Mouse (Mus musculus) spleen, adult 12 weeks (tissue): ENCODE measurements around the gene Gabbr2.
A peak's percentile ranks its signal among the peaks of the same experiment; 100 is the strongest.

Experiments used
- DNase-seq: peaks from one replicate; pipeline ENCODE4 v3.0.0; 2022; ENCODE audit warnings: low spot score

Gene Gabbr2

DNA sequence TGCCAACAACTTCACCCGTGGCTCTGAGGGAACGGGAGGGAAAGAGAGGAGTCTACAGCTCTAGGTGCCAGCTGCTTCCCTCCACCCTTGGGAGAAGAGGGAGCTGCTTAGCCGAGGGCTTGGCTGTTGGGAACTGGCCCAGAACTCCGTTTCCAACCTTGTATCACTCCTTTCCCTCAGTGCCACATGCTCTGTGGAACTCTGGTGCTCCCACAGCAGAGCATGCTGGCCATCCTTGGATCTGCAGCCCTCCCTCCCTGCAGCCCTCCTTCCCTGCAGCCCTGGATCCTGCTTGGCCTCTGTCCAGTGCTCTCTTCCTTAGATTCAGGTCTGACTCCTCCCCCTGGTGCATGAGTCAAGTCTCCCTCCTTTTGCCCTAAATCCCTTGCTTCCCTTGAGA, 176.7 kb downstream of the Gabbr2 start:
- DNase-seq = no peak

DNA sequence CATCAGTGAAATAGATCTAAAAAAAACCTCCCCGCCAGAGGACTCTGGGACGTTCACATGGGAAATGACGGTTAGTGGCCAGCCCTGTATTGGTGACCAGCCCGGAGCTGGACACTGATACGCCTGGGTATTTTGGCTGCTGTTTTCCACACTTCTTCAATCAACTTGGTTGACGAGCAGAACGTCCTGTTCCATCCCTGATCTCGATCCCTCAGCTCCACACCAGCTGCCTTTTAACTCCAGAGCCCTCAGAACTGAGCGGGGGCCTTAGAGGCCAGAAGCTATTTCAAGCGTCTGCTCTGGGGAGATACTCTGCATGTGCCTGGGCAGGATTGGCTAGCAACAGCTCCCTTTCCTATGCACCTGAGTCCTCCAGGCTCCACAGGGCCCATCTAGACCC, 177.4 kb downstream of the Gabbr2 start:
- no peak for DNase-seq

DNA sequence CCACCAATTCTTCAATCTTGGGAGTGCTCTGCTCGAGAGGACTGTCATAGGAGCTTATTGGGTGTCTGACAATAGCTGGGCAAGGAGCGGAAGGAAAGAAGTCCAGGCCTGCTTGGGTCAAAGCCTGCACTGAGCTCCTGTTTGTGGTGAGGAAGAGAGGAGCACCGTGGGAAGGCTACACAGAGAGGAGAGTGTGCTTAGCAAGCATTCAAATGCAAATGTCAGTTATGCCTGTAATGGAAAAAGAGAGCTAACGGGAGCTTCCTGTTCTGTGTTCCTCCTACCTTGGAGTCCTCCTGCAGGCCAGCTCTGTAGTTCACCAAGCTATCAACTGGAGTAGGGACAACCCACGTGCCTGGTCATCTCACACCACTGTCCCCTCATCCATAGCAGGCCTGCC, 180.5 kb downstream of the Gabbr2 start:
- DNase-seq = no peak

DNA sequence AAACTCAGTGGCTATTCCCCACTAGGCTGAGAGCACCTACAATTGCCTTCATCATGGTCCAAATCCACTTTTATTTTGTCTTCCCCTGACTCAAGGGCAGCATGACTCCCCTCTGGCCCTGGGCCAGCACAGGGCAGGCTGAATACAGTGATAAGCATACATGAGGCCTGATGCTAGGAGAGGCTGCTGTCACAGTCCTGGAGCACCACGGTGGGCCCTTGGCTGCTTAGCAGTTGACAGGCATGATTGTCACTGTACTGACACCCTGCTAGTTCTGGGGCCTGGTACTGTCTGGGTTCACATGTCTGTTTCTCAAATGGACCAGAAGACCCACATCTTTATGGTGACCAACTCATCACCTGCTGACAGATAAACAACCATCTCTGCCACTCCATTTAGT, 184.8 kb downstream of the Gabbr2 start:
- peak; percentile 8 for DNase-seq

DNA sequence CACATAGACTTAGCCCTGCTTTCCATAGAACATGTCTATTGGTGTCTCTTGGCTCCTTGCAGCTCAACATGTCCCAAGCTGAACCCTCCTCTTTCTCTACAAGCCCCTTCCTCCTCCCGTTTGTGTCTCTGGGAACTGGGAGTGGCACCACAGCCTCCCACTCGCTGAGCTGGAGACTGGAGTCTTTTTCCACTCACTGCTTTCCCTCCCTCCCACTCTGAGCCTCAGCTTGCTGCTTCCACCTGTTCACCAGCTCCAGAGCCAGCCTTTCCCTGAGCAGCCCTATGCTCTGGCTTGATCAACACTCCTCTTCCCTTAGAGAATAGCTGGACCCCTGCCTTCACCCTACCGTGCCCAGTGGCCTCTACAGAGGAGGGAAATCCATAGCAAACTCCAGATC, 185.8 kb downstream of the Gabbr2 start:
- DNase-seq = no peak

DNA sequence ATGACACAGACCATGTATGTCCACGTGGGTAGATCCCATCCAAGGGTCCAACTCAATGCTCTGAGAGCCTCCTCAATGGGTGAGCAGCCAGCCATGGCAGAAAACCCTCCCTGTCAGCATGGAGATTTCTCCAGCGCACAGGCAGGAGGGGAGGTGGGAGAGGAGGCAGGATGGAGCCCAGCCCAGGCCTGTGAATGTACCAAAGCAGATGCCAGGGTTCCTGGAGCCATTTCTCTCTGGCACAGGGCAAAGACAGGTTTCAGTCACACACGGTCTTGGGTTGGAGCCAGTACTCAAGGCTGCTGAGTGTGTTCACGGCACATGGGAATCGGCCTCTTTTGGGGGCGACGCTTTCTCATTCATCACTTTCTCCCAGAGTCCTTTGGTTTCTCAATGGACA, 189.3 kb downstream of the Gabbr2 start:
- DNase-seq = no peak

DNA sequence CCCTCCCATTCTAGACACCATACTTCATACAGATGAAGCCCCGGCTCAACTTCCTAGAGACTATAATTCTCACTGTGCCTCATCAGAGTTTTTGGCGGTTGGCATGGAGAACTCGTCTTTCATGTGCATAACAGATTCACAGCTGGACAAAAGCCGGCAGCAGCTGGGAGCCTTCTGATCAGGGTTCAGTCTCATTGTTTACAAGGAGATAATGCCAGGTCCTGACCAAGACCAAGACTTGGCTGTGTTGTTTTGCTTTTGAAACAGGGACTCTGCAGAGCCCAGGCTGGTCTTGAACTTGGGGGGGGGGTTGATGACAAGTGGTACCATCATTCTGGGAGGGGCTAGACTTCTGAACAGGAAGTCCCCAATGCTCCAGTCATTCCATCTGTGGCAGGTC, 191.8 kb downstream of the Gabbr2 start:
- no peak for DNase-seq

DNA sequence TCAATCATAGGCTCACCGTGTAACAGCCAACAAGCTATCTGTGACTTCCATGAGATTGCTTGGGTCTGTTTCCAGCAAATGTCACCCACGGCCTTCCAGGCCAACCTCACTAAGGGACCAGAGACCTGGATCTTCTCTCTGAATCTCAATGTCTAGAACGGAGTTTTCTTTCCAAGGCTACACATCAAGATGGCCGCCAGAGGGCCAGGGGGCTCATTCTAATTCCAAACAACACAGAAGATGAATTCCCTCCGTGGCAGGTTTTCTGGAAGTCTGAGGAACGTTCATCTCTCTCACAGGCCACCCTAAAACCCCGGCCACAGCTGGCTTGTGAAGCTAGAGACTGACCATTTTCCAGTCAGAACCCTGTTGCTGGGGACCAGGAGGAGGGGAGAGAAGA, 196.0 kb downstream of the Gabbr2 start:
- no peak for DNase-seq

DNA sequence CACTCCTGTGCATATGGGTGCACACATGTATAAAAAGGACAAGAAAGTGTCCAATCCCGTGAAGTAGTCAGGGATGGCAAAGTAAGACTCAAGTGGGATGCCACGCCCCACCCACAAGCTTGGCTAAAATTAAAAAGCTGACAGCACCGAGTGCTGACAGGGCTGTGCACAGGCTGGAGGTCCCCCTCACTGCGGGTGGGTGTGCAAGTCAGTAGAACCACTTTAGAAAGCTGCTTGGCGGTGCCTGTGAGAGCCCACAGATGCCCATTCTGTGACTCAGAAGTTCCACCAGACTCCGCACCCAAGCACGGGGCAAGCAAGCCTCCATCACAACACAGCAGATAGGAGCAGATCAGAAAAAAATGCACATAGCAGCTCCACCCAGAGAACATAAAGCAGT, 197.1 kb downstream of the Gabbr2 start:
- no peak for DNase-seq

DNA sequence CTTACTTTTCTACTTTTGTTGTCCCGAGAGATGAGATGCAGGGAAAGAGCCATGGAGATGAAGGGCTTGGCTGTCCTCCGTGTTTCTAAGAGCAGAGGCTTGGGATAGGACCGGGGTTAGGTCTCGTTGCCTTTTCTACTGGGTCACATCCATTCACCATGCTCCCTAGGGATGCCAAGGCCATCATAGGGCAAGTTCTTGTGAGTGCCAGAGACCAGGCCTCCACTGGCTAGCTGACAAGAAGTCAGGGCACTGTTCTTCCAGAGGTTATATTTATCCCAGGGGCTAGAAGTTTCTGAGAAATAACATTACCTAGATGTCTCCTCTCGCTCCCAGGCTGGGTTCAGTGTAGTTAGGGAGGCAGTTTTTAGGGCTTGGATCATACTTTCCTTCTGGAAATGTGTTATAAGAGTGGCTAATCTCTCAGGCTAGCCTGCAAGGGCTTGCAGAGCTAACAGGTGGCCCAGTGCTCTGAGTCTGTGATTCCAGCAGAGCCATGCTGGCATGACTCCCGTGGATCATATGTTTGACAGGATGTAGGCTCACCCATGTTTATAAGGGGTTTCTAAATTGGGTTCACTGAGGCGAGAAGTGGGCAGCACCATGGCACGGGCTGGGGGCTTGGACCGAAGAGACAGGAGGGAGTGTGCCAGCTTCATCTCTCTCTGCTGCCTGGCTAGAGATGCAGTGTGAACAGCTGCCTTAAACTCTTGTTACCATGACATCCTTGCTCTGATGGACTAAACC, 199.2 kb downstream of the Gabbr2 start:
- DNase-seq = no peak

DNA sequence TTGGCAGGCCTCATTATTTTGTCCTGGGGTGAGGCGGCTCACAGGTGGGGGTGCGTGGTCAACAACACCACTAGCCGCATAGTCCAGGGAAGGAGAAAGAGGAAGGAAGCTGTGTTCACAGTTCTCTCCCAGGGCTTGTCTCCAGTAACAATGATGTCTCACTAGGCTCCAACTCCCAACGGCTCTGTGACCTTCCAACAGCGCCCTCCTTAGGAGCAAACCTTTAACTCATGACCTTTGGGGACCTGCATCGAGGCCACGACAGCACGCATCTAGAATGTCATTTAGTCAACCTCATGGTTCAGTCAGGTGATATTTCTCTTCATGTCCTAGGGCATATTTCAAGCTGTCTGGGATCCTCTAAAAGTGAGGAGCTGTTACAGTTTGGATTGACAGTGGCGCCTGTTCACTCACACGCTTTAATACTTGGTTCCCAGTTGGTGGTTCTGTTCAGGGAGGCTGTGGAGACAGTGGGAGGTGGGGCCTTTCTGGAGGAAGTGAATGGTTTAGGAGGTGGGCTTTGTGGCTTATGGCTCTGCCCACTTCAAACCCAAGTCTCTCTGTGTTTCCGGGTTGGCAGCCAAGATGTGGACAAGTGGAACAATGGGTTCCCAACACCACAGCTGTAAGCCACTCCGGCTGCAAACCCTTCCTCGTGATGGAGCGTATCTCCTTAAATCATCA, 200.3 kb downstream of the Gabbr2 start:
- DNase-seq = no peak

DNA sequence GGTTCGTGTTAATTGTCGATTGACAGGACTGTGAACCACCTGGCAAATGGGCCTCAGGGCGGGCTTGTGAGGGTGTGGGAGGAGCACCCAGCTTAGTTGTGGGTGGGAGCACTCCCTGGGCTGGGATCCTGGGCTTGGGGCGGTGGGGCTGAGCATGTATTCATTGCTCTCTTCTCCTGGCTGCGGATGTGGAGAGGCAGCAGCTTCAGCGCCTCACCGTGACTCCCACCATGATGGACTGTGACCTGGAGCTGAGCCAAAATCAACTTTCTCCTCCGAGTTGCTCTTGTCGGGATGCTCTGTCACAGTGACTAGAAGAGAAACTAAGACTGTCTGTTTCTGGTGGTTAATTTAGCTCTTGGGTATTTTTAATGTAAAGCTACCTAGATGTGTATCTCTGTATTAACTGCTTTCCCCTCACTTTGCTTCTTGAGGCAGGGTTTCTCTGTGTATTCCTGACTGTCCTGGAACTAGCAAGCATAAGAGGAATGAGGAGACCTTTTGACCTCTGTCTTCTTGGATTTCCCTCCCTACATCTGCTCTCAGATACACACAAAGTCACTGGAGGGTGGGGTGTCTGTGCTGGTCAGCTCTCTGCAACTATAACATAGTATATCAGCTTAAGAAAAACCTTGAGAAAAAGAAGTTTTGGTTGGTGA, 200.9 kb downstream of the Gabbr2 start:
- no peak for DNase-seq

DNA sequence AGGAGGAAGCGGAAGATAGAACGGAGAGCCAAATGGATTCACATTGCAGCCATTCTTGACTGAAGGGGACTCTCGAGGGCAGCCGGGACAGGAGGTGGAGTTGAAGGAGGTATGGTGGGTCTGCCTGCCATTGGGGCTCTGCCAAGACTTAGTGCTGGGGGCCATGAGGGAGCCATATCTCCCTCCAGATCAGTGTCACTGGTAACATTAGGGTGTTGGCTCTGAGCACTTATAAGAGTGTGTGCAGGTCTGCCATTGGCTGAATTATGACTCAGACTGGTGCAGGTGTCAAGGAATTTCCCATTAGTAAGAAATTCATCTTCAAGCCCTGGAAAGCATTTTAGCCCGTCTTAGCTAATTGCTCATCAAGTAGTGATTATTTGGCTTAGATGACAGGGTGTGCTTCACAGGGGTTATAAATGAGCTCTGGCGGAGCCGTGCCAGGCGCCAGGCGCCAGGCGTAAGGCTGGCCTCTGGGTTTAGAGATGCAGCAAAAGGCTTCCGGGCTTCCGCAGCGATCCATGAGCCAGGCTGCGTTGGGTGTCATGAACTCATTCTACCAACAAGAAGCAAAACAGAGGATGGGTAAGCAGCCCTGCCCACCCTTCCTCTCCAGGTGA, 207.1 kb downstream of the Gabbr2 start:
- no peak for DNase-seq

DNA sequence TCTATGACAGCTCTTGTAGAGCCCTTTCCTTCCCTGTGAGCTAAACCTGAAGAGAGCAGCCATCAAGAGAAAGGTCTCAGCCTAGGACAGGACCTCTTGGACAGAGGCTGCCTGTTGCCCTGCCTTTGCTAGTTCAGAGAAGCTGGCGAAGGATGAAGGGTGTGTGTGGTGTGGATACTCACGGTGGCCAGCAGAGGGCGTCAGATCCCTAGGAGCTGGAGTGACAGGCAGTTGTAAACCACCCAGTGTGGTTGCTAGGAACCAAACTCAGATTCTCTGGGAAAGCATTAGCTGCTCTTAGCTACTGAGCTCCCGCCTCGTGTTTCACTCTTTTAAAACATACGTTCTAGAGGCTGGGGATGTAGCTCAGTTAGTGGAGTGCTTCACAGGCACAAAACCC, 210.6 kb downstream of the Gabbr2 start:
- no peak for DNase-seq

DNA sequence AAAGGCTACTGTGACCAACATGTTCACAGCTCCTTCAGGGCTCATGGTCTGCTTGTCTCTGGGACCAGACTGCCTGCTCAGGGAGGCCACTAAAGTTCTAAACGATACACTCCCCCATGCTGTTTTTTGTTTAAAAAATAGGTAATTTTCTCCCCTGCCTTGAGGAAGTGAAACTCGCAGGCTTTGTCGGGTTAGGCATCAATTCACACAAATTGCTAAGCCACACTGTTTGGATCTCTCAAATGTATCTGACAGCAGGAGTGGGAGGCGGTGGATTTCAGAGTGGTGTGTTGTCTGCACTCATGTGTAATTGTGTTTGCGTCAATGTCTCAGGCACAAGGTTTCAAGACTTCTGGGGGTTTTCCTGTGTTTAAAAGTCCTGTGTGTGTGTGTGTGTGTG, 215.7 kb downstream of the Gabbr2 start:
- no peak for DNase-seq

DNA sequence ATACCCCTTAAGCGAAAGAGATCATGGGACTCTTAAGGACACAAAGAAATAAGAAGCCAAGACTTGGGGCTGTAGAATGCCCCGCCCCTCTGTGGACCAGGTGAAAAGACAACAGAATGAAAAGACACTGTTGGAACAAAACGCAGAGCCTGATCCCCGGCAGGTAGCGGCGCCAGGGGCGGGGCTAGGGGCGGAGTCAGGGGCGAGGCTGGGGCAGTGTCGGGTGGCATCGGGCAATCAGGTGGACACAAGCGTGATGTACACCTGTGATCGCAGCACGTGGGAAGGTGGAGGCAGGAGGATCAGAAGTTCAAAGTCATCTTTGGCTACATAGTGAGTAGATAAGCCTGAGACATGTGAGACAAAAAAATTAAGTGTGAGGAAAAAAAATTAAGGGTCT, 217.0 kb downstream of the Gabbr2 start:
- no peak for DNase-seq

DNA sequence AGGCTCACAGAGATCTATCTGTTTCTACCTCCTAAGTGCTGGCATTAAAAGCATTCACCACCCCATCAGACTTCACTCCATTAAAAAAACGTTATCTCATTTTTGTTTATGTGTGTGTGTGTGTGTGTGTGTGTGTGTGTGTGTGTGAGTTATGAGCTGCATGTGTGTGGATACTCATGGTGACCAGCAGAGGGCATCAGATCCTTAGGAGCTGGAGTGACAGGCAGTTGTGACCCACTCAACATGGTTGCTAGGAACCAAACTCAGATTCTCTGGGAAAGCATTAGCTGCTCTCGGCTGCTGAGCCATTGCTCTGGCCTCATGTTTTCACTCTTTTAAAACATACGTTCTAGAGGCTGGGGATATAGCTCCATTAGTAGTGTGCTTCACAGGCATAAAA, 218.4 kb downstream of the Gabbr2 start:
- no peak for DNase-seq

DNA sequence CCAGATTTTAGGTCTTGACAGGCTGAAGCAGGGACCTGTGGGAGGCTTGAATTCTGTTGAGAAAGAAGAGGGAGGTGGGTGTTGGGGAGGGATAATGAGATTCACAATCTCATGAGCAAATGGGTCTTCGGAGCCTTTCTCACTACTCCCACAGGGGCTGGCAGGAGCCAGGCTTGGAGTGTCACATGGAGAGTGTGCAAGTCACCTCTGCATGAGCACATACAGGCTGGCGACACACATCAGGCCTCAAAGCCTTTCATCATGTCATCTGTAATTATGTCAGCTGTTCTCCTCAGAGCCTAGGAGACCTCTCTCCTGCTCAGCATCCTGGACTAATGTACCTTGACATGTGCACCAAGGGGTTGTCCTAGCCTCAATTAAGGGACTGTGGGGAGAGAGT, 219.1 kb downstream of the Gabbr2 start:
- no peak for DNase-seq

DNA sequence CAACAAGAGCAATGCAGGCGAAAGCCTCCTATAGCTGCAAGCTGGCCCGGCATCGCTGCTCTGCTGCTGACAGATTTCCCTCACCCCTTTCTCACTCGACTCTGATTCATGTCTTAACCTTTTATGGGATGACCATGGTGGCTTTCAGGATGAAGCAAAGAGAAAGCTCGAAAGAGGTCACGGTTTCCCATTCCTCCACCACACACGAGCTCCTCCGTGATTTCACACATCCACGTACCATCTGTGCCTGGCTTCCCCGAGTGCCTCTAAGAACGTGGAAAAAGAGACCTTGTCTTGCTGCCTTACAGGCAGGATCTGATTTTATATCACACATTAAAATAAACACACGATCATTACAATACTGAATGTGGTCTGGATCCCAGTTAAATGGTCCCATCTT, 220.6 kb downstream of the Gabbr2 start:
- no peak for DNase-seq

DNA sequence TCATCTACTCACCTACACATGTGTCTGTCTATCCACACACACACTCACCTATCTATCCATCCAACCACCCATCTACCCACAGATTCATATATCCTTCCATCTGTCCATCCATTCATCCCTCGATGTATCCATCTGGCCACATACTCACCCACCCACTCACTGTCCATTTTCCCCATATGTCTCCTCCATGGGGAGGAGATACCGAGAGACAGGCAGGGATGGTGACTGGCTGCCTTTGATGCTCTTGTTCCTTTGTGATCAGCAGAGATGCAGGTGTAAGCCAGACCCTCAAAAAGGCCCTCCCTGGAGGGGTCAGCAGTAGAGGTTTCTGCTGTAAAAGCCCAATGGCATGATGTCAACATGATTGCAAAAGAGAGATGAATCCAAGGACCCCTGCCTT, 221.0 kb downstream of the Gabbr2 start:
- DNase-seq = no peak

DNA sequence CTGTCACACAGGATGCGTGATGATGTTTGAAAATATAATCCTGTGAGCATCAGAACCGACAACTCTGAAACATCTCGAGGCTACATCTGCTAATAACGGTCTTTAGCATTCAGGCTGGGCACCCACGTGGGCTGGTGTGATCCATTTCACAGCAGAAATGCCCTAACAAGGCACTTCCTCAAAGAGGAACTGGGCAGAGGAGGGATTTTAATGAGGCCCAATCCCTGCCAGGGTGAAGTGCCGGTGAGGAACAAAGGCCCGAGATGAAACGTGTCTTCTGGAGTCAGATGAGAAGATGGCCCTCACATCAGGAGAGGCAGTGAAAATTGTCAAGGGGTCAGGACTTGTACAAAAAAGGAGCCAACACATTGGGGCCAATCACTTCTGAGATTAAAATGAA, 221.6 kb downstream of the Gabbr2 start:
- no peak for DNase-seq

DNA sequence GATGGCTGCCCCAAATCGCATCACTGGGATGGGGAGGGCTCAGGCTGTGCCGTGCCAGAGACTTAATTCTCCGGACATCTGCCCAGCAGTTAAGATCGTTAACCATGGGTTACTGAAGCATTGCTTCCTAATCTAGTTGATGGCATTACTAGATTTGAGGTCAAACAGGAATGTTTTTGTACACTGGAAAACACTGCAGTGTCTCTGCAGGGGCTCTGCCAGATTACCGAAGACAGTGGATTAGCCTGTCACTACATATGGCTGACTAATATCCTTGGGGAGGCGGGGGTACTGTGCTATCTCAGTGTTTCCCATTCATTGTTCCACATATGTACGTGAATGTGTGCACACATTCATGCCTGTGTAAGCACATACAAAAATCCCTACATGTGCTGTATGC, 225.3 kb downstream of the Gabbr2 start:
- DNase-seq = no peak

DNA sequence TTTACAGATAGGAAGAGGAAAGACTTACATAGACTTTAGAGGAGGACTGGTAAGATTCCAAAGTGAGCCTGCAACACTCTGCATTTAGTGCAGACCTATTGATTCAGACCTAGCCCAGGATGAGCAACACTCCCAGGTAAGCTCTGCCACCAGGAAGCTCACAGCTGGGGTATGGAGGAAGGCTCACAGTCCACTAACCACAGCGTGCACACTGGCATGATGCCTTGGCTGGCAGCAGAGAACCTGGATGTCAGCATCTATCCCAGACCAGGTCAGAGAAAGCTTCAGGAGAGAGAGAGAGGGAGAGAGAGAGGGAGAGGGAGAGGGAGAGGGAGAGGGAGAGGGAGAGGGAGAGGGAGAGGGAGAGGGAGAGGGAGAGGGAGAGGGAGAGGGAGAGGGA, 231.8 kb downstream of the Gabbr2 start:
- DNase-seq = no peak
